Mouse (Mus musculus) layer of hippocampus, adult 11-12 months (tissue): ENCODE results near the gene Snx9.
A peak's percentile ranks its signal among the peaks of the same experiment; 100 is the strongest.

ENCODE experiments used
- DNase-seq: peaks from one replicate; pipeline ENCODE4 v3.0.0; 2022; ENCODE audit warnings: low spot score

Snx9 gene

DNA sequence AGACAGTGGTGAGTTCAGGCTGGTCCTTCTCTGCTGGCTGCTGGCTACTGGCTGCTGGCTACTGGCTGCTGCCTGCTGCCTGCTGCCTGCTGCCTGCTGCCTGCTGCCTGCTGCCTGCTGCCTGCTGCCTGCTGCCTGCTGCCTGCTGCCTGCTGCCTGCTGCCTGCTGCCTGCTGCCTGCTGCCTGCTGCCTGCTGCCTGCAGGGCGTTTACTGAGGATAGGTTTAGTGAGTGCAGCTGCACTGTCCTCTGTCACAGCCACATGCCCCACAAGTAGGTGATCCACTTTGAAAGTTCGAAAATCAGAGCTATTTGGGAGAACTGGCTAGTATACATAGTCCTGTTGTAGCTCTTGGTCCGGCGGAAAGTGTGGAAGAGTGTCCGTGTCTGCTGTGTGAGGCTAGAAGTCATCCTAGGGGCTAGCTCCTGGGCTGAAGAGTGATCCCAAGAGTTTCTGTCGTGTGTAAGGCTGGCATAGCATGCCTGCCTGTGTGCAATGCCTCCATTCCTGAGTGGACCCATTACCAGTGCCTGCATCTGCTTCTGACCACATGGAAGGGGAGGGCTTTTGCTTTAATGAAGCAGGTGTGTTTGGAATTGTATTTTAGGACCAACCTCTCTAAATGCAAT, 45.2 kb downstream of the Snx9 start:
- no peak for DNase-seq

DNA sequence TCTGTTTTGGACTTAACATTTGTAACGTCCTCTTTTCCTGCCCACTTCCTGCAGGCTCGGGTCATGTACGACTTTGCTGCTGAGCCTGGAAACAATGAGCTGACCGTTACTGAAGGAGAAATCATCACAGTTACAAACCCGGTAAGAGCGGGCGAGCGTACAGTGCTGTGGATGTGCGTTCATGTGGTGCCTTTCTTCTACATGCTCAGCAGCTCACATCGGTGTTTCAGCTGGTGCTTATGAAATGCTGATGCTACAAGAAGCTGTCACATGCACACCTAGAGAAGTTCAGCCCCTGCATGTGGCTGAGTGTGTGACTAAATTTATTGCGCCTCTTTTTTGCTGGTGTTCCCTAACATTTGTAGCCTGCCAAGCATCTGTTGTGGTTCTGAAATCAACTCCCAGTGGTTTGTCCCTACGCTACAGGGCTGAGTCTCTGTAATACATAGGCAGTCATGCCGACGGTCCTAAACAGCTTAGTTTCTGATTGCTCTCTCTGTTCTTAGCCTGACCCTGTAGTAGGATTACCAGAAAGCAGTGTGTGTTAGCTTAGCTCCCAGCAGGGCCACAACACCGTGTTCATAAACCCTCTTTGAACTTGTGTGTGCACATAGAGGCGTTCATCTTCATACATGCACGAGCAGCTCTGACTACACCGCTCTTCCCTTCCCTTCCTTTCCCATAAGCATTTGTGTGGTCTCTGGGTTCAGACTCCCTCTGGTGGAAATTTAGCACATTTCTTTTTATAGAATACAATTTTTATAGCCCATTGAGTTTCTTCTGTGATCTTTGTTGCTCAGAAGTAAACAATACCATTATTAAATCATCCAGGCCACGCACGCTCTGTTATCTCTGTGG, 46.0 kb downstream of the Snx9 start:
- DNase-seq, result peak; percentile 29

DNA sequence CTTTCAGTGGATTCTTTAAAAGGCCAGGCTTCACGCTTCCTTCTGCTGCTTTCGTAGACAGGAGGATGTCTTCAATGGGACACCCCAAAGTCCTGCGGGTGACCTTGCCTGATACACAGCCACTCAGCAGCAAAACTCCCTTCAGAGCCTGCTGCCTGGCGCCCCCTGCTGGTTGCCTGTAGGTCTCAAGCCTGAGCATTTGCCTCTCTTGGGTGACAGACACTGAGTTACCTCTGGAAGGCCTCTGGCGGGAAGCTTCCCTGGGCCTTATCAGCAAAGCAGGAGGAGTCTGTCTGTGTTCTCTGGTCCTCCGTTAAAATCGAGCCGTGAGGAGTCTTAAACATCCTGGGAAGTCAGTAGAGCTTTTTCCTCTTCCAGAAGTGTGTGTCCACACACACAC, 49.3 kb downstream of the Snx9 start:
- peak; percentile 82 for DNase-seq

DNA sequence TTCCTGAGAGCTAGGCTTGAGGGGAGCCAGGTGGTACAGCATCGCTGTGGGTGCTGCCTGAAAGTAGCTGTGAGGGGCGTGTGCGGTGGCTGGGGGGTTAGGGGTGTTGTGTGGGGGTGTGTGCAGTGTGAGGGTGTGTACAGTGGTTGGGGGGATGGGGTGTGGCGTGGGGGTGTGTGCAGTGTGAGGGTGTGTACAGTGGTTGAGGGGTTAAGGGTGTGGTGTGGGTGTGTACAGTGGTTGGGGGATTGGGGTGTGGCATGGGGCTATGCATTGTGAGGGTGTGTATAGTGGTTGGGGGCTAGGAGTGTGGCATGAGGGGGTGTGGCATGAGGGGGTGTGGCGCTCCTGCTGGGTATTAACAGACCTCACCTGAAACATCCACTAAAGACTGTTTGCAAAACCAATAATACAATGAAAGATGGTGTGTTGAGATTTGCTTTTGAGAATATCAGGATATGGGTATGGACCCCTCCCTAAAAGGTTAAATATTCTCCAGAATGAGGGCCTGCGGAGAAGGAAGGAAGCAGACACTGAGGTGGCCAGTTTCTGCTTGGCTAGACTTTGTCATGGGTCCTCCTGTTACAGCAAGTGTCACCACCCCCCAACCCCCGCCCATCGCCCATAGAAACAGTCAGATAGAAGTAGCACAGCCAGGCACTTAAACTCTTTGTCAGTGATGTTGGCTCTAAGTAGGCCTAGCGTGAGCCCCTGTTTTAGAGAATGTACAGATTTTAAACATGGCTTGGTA, 51.0 kb downstream of the Snx9 start:
- DNase-seq, result no peak

DNA sequence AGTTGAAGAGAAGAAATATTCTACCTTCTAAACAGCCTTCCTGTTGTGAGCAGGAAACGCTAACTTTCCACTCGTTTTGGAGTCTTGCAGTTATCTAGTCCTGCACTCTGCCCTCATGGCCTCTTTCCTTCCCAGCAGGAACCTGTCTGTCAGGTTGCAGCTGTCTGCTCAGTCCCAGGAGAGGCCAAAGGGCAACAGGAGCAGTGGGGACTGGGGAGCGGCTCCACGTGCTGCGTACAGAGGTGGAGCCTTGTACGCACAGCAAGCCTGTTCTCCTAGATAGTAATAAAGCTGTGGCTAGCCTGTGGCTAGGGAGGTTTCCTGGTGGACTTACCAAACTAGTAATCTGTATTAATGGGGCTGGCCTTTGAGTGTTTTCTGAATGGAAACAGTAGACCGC, 52.0 kb downstream of the Snx9 start:
- DNase-seq, result no peak

DNA sequence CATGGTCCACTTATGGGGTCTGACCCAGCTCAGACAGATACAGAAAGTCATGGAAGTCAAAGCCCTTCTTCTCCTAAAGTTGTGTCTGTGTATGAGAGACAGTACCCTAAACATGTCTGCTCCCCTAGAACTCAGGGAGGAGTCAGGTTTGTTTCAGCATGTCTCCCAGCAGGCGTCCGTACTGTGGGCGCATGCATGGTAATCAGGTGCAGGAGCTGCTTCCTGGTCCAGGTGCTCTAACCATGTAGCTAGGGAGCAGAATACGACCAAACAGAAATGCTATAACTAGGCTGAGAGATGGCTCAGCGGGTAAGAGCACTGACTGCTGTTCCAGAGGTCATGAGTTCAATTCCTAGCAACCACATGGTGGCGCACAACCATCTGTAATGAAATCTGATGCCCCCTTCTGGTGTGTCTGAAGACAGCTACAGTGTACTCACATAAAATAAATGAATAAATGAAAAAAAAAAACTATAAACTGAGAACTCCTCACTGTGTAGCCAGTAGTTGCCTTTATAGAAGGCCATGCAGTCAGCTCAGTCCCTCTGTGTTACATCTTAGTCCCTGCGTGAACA, 52.5 kb downstream of the Snx9 start:
- no peak for DNase-seq

DNA sequence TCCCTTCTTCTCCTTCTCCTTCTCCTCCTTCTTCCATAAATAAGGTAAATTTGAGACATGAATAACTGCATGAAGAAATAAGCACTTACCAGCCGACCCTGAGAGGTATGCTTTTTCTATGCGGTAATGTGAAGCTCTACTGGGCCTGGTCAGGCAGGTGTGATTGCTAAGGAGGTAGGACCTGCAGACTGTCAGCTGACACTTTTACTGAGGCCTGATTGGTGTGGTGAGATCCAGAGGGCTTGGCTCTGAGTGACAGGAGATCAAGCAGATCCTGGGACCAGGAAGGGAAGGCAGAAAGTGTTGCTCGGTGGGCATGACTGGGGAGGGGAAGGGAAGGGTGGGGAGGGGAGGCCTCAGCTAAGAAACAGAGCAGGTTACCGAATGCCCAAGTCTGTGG, 54.9 kb downstream of the Snx9 start:
- DNase-seq, result no peak

DNA sequence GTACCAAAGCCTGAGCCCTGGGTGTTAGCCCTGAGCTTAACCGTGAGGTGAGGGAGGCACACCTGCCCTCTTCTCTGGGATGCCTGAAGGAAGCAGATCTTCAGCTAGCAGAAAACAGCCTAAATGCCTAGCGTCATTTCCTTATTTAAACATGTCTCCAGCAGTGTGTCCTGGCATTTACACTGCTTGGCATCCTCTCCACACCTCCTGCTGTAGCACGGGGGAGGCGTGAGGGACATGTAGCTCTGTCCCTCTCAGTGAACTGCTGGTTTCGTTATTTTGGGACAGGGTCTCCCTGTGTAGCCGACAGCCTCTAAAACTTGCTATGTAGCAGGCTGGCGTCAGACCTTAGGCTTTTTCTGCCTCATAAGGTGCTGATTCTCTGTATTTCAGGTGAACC, 55.5 kb downstream of the Snx9 start:
- no peak for DNase-seq

DNA sequence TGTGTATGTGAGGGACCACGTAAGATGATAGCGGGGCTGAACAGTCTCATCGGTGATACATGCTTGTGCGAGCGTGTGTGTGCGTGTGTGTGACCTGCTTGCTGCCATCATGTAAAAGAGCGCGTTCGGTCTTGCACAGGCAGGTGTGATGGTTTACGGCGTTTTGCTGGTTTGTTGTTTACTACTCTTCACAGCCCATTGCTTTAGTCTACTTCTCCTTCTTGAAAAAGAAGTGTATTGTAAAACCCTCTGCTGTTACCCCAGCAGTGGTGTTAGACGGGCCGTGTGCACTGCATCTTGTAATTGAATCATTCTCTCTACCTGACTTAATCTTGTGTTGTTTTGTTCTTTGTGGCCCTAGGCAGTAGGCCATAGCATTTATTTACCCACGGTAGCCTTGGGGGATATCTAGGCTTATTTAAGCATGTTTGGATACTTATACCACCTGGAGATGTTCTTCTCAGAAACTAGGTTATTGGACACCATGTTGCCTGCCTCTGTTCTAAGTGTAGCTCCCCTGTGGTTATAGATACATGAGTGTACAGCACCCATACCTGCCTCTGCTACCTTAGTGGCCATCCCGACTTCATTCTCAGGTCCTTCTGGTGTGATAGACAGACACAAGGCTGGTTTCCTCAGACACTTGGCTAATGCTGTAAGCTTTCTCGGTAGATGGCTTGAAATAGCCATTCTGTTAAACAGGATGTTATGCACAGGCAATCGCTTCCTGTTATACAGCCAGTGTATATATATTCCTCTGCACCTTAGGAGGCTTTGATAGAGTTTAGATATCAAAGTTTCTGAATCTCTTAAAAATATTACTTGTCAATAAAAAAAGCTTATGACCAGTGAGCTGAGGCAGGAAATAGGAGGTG, 56.4 kb downstream of the Snx9 start:
- DNase-seq, result no peak

DNA sequence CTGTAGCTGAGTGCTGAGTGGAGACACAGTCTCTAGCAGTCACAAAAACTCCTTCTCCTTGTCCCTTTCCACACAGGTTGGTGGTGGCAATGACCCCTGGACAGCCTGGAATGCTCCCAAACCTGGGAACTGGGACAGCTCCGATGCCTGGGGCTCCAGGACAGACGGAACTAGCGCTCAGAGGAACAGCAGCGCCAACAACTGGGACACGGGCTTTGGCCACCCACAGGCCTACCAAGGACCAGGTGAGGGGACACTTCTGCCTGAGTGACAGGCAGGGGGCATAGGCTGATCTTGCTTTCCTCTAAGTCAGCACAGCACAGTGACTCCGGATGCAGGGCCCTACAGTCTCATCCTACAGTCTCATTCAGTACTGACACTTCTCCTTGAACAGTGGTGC, 58.1 kb downstream of the Snx9 start:
- no peak for DNase-seq

DNA sequence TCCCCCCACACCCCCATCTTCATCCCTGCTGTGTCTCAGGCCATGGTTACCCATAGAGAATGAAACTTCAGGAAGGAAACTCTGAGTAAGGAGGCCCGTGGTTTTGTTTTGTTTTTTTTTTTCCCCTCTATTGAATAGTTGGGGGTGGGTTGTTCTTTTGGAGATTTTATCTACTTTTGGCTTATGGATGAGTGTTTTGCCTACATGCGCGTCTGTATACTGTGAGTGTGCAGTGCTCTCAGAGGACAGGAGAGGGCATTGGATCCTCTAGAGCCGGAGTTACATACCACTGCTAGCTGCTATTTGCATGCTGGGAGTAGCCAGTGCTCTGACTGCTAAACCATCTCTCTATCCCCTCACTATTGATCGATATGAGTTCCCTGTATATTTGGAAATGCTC, 60.3 kb downstream of the Snx9 start:
- DNase-seq, result no peak

DNA sequence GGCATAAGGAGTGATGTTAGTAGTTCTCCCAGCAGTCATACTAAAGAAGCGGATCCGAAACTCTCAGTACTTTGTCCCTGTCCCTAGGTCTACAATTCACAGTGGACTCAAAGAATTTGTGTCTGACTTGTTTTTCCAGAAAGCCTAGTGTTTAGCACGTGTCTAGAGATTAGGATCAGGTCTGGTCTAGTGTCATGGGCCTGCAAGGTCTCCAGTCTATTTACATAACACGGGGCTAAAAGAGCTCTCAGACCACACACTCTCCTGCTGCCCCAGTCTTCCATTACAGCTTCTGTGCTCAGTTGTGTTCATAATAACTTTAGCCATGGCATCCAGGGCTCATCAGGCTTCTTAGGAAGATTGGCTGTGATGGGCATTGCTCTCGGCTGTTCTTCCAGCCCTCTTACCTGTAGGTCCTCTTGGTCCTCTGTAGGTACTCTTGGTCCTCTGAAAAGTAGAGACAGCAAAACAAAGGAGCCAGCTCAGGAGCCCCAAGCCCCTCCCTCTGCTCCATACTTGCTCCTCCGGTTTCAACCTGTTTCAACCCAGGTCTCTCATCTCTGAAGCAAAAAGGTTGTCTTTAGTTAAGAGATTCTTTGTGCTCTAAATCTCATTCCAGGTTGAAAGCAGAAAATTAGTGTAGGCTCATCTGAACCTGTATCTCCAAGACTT, 62.6 kb downstream of the Snx9 start:
- no peak for DNase-seq

DNA sequence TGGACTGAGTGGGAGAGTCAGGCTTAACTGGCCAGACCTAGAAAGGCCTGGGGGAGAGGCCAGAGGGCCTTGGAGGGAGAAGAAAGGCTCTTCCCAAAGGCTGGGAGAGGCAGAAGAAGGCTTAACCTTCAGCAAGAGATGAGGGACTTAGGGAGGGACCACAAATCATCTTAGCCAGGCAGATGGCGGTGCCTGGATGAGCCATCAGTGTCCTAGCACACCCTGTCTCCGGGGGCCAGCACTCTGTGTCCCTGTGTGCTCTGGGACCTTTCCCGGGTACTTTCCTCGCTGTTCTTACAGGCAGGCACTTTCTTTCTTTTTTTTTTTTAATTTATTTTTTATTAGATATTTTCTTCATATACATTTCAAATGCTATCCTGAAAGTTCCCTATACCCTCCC, 68.6 kb downstream of the Snx9 start:
- DNase-seq, result no peak

DNA sequence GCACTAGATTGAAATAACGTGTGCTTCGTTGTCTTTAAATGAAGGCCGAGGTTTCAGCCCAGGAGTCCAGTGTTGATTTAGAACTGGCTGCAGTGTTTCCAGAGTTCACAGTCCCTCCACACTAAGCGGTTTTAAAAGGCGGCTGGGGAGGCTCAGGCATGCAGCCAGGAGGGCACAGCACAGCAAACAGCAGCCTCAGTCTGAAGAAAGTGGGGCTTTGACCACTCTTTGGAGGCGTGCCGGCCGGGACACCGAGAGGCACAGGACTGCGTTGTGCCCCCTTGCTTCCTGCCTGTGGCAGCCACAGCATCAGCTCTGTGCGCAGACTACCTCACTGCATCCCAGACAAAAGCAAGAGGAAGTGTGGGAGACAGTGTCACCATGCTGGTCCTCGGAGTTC, 70.5 kb downstream of the Snx9 start:
- peak; percentile 65 for DNase-seq

DNA sequence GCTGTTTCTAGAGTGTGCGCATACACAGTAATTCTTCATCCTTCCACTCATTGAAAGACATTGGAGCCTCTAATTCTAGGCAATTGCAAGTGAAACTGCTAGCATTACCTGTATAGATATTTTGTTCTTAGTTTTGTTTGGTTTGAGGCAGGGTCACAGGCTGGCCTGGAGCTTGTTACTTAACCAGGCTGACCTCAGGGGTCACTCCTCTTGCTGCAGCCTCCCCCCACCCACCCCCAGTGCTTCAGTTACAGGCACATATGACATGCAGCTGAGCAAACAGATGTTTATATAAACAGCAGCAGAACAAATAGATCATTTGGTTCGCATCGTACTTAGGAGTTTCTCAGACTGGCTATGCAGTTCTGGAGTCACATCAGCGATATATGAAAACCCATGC, 71.7 kb downstream of the Snx9 start:
- DNase-seq, result no peak

DNA sequence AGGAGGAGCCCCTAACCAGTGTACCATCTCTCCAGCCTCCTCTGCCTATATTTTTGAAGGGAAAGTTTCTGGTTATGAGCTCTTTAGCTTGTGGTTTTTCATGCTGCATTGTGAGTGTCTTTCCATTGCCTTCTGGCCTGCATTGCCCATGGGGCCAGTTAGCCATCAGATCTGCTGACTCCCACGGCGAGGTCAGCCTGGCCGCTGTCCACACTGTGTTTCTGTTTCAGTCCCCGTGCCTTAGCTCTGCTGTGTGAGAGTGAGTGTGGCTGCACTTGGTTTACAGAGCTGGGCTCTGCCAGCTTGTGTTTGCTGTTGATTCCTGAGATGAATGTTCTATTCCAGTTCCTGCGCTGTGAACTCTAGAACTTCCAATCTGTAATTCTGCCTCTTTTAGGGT, 73.1 kb downstream of the Snx9 start:
- no peak for DNase-seq

DNA sequence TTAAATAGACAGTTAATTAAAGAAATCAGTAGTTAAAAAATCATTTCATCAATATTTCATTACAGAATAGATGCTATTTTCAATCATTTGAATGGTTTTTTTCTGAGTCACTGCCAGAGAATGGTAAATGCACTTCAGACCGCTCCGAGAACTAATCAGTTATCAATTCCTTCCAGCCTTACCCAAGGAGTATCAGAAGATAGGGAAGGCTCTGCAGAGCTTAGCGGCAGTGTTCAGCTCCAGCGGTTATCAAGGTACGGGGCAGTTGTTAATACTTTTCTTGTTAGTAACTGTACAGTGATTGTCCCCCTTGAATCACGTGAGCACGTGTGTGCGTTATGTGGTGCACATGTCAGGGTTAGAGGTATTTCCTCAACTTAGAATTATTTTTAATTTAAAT, 80.8 kb downstream of the Snx9 start:
- DNase-seq, result no peak

DNA sequence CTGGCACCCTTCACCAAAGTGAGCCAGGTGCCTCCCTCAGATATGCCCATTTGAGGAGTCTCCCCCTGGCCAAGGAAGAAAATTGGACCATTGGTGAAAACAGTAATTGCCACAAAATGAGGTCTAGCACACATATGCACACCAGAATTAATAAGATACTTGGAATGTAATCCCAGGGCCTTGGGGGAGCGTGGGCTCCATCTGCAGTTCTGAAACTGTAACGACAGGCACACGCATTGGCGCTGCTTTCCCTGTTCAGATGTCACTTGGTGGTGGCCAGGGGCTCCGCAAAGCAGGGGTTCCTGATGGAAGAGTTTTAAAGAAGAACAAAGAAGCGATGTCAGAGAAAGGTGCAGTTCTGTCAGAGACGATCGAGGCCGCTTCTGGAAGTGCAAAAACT, 82.2 kb downstream of the Snx9 start:
- peak; percentile 63 for DNase-seq

DNA sequence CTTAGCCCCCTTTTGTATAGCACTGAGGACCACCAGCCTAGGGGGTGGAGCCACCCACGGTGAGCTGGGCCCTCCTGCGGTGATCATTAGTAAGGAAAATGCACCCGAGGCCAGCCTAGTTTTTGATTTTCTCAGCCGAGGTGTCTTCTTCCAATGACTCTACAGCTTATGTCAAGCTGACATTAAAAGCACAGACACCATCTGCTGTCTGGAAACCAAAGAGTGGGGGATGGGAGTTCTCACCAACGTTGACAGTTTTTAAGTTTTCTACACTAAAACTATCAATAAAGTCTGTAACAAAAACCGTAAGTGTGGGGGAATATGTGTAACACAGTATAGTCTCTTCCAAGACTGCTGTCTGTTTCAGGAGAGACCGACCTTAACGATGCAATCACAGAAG, 83.1 kb downstream of the Snx9 start:
- DNase-seq, result peak; percentile 26

DNA sequence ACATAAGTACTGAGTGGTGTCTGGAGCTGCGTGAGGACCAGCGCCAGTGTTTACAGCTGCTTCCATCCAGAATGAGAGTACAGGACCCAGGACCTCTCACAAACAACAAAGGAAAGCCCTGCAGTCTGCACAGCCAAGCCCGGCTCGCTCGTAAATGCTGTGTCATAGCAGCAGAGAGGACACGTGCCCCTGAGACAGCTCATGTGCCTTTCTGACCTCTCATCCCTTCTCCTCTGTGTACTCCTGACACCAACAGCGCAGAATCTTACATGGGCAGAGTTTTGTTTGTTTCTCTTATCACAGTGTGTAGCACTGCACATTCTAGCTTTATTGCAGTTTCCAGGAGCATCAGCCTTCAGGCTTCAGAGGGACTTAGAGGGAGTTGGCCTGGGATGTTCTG, 85.6 kb downstream of the Snx9 start:
- no peak for DNase-seq

DNA sequence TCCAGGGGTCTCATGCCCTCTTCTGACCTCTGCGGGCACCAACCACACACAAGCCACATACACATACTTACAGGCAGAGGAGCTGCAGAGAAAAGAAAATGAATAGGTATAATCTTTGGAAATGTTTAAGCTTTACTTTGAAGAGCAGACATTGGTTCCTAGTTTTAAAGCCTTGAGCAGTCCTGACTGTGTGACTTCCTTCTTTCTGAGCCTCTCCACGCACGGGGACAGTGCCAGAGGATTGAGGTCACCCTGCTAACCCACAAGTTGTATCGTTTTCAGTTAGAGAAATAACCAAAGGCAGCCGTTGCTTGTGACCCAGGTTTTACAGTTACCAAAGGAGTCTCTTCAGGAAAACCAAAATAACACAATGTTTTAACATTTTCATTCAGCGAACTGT, 87.9 kb downstream of the Snx9 start:
- DNase-seq, result no peak
